Mouse (Mus musculus): Measurements from ENCODE around the gene Pus7l.

DNA sequence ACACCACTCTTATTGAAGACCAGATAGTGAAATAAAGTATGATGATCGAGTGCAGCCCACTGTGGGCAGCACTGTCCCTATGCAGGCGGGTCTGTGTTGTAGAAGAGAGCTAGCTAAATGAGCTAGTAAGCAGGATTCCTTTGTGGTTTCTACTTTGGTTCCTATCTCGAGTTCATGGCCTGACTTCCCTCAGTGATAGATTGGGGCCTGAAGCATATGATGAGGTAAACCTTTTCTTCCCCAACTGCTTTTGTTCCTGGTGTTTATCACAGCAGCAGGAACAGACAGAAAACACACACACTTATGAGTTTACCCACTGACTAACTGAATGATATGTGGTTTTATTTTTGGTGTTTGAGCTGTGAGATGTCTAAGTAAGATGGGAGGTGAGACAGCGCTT lies 62.6 kb downstream of the Pus7l start:
- TF ChIP-seq CTCF (conservative IDR thresholded peaks at IDR 0.05; ENCODE audit: low read length) = no peak
- no peak for TF ChIP-seq NANOG (IDR thresholded peaks at IDR 0.05; ENCODE audit: borderline replicate concordance, low read length)
- TF ChIP-seq POU5F1 (IDR thresholded peaks at IDR 0.05; ENCODE audit: borderline replicate concordance, low read length) = no peak

Measured in E14TG2a.4 (cell line).